Mouse (Mus musculus) common myeloid progenitor, adult 5-6 weeks (primary cell): ENCODE data around the gene Hmgcs1. TPM values are rescaled to one million over a fixed set of nuclear protein-coding genes. Genes with fewer than 3 reads are reported as not detected.

Source experiments
- ATAC-seq: replicated peaks from 2 replicates; pipeline ENCODE4 v1.8.0; 2016; ENCODE audit warnings: low read depth, mild to moderate bottlenecking, moderate TSS enrichment, inconsistent platforms; ENCODE audit not compliant: poor library complexity, severe bottlenecking
- total RNA-seq: library from RNA; stranded (forward); fragments of 200-1000, 187-1606 nt; gene quantifications from 2 replicates; pipeline ENCODE4 v1.2.3, GENCODE M21; 2017

Gene Hmgcs1
- total RNA-seq, 1 experiment from 2014 or later = 32.2 TPM

- peak; percentile 64 for ATAC-seq
These were observed 52.7 kb downstream of the Hmgcs1 start for GRCm38 (mm10) chr13:119742711-119743415.

GRCm38 (mm10) chr13:119743470-119743869 lies 53.3 kb downstream of the Hmgcs1 start:
- peak; percentile 62 for ATAC-seq

- ATAC-seq = no peak
These were observed 56.8 kb downstream of the Hmgcs1 start for GRCm38 (mm10) chr13:119746930-119747329.

GRCm38 (mm10) chr13:119753859-119754634 lies 63.9 kb downstream of the Hmgcs1 start:
- no peak for ATAC-seq

GRCm38 (mm10) chr13:119754635-119755020 lies 64.4 kb downstream of the Hmgcs1 start:
- peak; percentile 24; the same call in 1 of the 2 replicates for ATAC-seq

GRCm38 (mm10) chr13:119755141-119755547 lies 65.0 kb downstream of the Hmgcs1 start:
- peak; percentile 55 for ATAC-seq

GRCm38 (mm10) chr13:119755681-119756471 lies 65.7 kb downstream of the Hmgcs1 start, which contains the start of gene Nim1k:
Gene Nim1k, minus strand, starts transcription at chr13:119755882.
- peak; percentile 76 for ATAC-seq

GRCm38 (mm10) chr13:119756831-119757230 lies 66.7 kb downstream of the Hmgcs1 start:
- ATAC-seq = no peak

Other genes starting within 250 kb of the Hmgcs1 start
- gene 4833420G17Rik, start 227.6 kb upstream of the Hmgcs1 start, total RNA-seq = 61.4 and 66.7 TPM in 2 replicates
- 8.2 and 11.3 TPM in 2 replicates for gene Tmem267, start 202.3 kb upstream of the Hmgcs1 start, total RNA-seq
- 0.37 and 0.92 TPM in 2 replicates for gene 3110070M22Rik, start 202.0 kb upstream of the Hmgcs1 start, total RNA-seq
- gene Ccl28, start 66.6 kb upstream of the Hmgcs1 start, total RNA-seq = 0.46 TPM in 1 of 2 replicates, not detected in the other
- 1.6 and 2.8 TPM in 2 replicates for gene Nim1k, start 65.5 kb downstream of the Hmgcs1 start, total RNA-seq
- gene Zfp131, start 100.5 kb downstream of the Hmgcs1 start, total RNA-seq = 51.6 and 74.2 TPM in 2 replicates
- not detected in 2 replicates for gene AF067063, start 139.8 kb downstream of the Hmgcs1 start, total RNA-seq
- gene D13Ertd608e, start 145.6 kb downstream of the Hmgcs1 start, total RNA-seq = not detected in 2 replicates
- gene Tcstv1, start 204.4 kb downstream of the Hmgcs1 start, total RNA-seq = not detected in 2 replicates
- gene Gm21761, start 238.9 kb downstream of the Hmgcs1 start, total RNA-seq = 0.59 TPM in 1 of 2 replicates, not detected in the other